Mouse (Mus musculus): ENCODE results near the gene Dusp16. TPM values are rescaled to one million over a fixed set of nuclear protein-coding genes. Genes with fewer than 3 reads are reported as not detected.
A peak's percentile ranks its signal among the peaks of the same experiment; 100 is the strongest.
"Not testable (repeated sequence)": the region's sequence is repeated elsewhere in the genome, so short reads cannot be mapped to it uniquely, and the experiment has no call there.

The Dusp16 gene
- polyA plus RNA-seq, 1 experiment from 2014 or later = 5.3 TPM

DNA sequence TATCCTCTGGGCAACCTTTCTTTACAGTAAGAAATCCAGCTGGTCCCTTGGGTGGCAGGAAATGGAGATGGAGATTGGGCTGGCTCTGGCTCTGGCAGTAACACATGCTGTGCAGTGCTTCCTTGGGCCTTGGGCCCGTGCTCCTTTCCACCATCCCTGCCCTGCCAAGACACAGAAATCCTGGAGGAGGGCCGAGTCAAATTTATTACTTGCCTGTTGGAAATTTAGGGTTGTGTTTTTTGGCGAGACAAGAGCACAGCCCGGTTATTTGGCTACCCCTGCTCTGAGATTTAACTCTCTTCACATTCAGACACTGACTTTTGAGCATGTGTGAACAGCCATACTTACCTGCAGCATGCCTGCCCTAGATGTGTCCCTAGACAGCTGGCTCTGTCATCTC lies 96.3 kb downstream of the Dusp16 start:
- Histone ChIP-seq H3K9ac (replicated peaks) (no peak overlapping the region), H3K36me3 (replicated peaks; ENCODE audit: insufficient read depth, low read length) (no peaks in the 10 kb centered on the region), H3K9me3 (ENCODE audit: low read length) (no peaks in the 10 kb centered on the region), H3K4me2 (ENCODE audit: low read depth, low read length) (no peak overlapping the region), H3K27ac (ENCODE audit: low read depth) (no peak overlapping the region), H3K27me3 (ENCODE audit: insufficient read depth, low read length) (no peaks in the 10 kb centered on the region), H3K4me3 (ENCODE audit: low read depth, low read length) (no peak overlapping the region), H3K4me1 (ENCODE audit: insufficient read depth) (peaks cover 13% of the 10 kb centered on the region)
- 62% methylated on average over 4 of the region's 4 CpGs for WGBS (ENCODE audit: insufficient replicate concordance)
- TF ChIP-seq CTCF (IDR thresholded peaks at IDR 0.05; ENCODE audit: low read depth) = no peak
- no peak for TF ChIP-seq EP300 (IDR thresholded peaks at IDR 0.05; ENCODE audit: low read depth)
- ATAC-seq = no peak
- no peak for DNase-seq

DNA sequence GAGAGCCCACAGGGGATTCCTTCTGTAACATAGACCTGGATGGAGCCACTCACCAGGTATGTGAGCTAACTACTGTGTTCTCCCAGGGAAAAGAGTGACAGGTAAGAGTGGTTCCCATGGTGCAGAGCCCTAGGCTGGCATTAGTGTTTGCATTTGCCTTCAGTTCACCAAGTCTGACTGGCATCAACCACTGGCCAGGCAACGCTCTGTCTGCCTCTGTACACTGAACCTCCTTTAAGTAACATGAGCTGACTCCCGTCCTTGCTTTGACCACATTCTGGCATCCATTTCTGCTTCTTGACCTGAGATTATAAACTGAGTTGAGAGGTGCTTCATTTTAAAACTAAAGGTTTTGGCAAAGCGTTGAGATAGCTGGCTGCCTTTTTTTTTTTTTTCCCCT lies 96.8 kb downstream of the Dusp16 start:
- Histone ChIP-seq H3K36me3 (replicated peaks; ENCODE audit: insufficient read depth, low read length) (no peaks in the 10 kb centered on the region), H3K9me3 (ENCODE audit: low read length) (no peaks in the 10 kb centered on the region), H3K27me3 (ENCODE audit: insufficient read depth, low read length) (no peaks in the 10 kb centered on the region), H3K27ac (ENCODE audit: low read depth) (no peak overlapping the region), H3K4me2 (ENCODE audit: low read depth, low read length) (no peak overlapping the region), H3K4me3 (ENCODE audit: low read depth, low read length) (no peak overlapping the region), H3K4me1 (ENCODE audit: insufficient read depth) (peaks cover 11% of the 10 kb centered on the region), H3K9ac (replicated peaks) (no peak overlapping the region)
- TF ChIP-seq CTCF (IDR thresholded peaks at IDR 0.05; ENCODE audit: low read depth) (no peak), EP300 (IDR thresholded peaks at IDR 0.05; ENCODE audit: low read depth) (no peak)
- DNase-seq (no peak), ATAC-seq (no peak)
- WGBS (ENCODE audit: insufficient replicate concordance) = 76% methylated on average over 3 of the region's 3 CpGs

DNA sequence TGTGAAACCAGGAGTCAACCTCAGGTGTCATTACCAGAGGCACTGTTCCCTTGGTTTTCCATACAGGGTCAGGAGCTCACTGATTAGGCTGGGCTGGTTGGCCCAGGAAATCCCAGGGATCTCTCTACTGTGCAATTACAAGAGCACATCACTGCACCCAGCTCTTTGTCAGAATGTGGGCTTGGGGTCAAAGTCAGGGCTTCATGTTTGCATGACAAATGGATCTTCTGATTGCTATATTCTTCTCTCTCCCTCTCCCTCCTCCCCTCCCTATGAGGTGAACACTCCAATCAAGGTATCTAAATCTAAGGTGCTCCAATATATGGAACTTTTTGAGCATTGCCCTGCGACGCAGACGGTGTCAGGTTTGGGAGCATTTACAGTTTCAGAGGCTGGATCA lies 97.4 kb downstream of the Dusp16 start:
- DNase-seq = no peak
- 92% methylated on average over 3 of the region's 3 CpGs for WGBS (ENCODE audit: insufficient replicate concordance)
- Histone ChIP-seq H3K9me3 (ENCODE audit: low read length) (no peaks in the 10 kb centered on the region), H3K9ac (replicated peaks) (no peak overlapping the region), H3K4me3 (ENCODE audit: low read depth, low read length) (no peak overlapping the region), H3K4me2 (ENCODE audit: low read depth, low read length) (no peak overlapping the region), H3K27me3 (ENCODE audit: insufficient read depth, low read length) (no peaks in the 10 kb centered on the region), H3K4me1 (ENCODE audit: insufficient read depth) (peaks cover 4% of the 10 kb centered on the region), H3K36me3 (replicated peaks; ENCODE audit: insufficient read depth, low read length) (no peaks in the 10 kb centered on the region), H3K27ac (ENCODE audit: low read depth) (no peak overlapping the region)
- TF ChIP-seq CTCF (IDR thresholded peaks at IDR 0.05; ENCODE audit: low read depth) = no peak
- no peak for TF ChIP-seq EP300 (IDR thresholded peaks at IDR 0.05; ENCODE audit: low read depth)
- peak; percentile 71 for ATAC-seq

DNA sequence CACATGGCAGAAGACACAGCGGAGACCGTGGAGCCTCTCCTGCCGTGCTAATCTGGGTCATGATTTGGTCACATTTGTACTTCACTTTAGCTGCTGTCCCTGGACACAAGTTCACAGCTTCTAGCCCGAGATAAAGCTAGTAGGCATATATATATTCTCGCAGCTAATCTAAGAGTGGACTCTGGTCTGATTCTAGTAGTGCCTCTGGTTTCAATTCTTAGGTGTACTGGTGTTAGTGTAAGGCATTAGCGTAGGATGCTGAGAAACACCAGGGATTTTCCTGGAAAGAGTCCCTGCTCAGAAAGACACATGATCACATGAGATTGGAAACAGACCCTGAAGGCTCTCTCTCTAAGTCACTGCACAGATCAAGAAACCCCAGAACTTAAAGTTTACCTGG lies 97.9 kb downstream of the Dusp16 start:
- H3K36me3 ChIP-seq (replicated peaks; ENCODE audit: insufficient read depth, low read length) = no peaks in the 10 kb centered on the region

DNA sequence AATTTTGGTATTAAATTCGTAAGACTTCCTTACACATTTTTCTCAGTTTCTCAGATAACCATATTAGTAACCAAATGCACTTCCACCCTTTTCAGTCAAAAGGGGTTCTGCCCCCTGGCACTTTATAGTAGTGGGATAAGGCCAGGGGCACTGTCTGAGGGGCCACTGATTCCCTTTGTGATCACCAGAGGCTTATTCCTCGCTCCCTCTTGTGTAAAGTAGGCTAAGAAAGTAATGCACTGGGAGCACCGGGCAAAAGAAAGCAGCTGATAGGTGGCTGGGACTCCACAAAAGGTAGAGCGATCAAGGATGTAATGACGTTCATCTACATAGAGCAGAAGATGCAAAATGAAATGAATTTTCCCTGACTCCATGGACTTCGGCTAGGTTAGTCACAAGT lies 106.9 kb downstream of the Dusp16 start:
- no peaks in the 10 kb centered on the region for H3K4me1 ChIP-seq (ENCODE audit: insufficient read depth)
- H3K36me3 ChIP-seq (replicated peaks; ENCODE audit: insufficient read depth, low read length) = no peaks in the 10 kb centered on the region
- DNase-seq = no peak
- no peak overlapping the region for H3K4me3 ChIP-seq (ENCODE audit: low read depth, low read length)
- WGBS (ENCODE audit: insufficient replicate concordance) = 83% methylated on average over 6 of the region's 6 CpGs
- no peak for ATAC-seq
- no peak overlapping the region for H3K27ac ChIP-seq (ENCODE audit: low read depth)
- no peak for TF ChIP-seq EP300 (IDR thresholded peaks at IDR 0.05; ENCODE audit: low read depth)
- no peak for TF ChIP-seq CTCF (IDR thresholded peaks at IDR 0.05; ENCODE audit: low read depth)
- no peaks in the 10 kb centered on the region for H3K27me3 ChIP-seq (ENCODE audit: insufficient read depth, low read length)
- no peak overlapping the region for H3K9ac ChIP-seq (replicated peaks)
- H3K9me3 ChIP-seq (ENCODE audit: low read length) = no peaks in the 10 kb centered on the region
- H3K4me2 ChIP-seq (ENCODE audit: low read depth, low read length) = no peak overlapping the region

More for the DNA sequence above, 97.9 kb downstream of the Dusp16 start:
- 82% methylated on average over 6 of the region's 6 CpGs for WGBS (ENCODE audit: insufficient replicate concordance)
- Histone ChIP-seq H3K4me3 (ENCODE audit: low read depth, low read length) (no peak overlapping the region), H3K9me3 (ENCODE audit: low read length) (no peaks in the 10 kb centered on the region), H3K9ac (replicated peaks) (no peak overlapping the region), H3K27me3 (ENCODE audit: insufficient read depth, low read length) (no peaks in the 10 kb centered on the region), H3K27ac (ENCODE audit: low read depth) (no peak overlapping the region), H3K4me1 (ENCODE audit: insufficient read depth) (no peaks in the 10 kb centered on the region; the same call in 1 of the 2 replicates), H3K4me2 (ENCODE audit: low read depth, low read length) (no peak overlapping the region)
- TF ChIP-seq CTCF (IDR thresholded peaks at IDR 0.05; ENCODE audit: low read depth) (no peak), EP300 (IDR thresholded peaks at IDR 0.05; ENCODE audit: low read depth) (no peak)
- no peak for DNase-seq
- ATAC-seq = no peak

DNA sequence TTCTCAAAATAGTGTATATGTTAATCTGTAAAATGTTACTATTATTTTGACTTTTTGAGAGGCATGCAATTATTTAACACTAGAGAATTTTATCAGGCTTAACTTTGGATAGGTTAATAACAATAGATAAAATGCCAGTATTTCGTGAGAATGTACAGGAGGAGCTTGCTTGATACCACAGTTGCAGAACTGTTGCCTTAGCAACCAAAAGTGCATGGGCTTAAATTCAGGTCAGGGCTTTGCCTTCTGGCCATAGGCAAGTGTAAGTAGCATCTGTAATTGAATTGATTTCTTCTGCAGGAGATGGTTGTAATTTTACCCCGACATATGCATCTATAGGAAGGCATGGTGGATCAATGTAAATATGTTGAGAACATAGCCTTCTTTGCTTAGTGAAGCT lies 107.4 kb downstream of the Dusp16 start:
- no peak overlapping the region for H3K4me3 ChIP-seq (ENCODE audit: low read depth, low read length)
- H3K36me3 ChIP-seq (replicated peaks; ENCODE audit: insufficient read depth, low read length) = no peaks in the 10 kb centered on the region
- WGBS (ENCODE audit: insufficient replicate concordance) = 69% methylated on average over 2 of the region's 2 CpGs
- H3K27me3 ChIP-seq (ENCODE audit: insufficient read depth, low read length) = no peaks in the 10 kb centered on the region
- ATAC-seq (no peak), DNase-seq (no peak)
- no peak for TF ChIP-seq CTCF (IDR thresholded peaks at IDR 0.05; ENCODE audit: low read depth)
- TF ChIP-seq EP300 (IDR thresholded peaks at IDR 0.05; ENCODE audit: low read depth) = no peak
- H3K4me1 ChIP-seq (ENCODE audit: insufficient read depth) = no peaks in the 10 kb centered on the region
- H3K9me3 ChIP-seq (ENCODE audit: low read length) = no peaks in the 10 kb centered on the region
- no peak overlapping the region for H3K9ac ChIP-seq (replicated peaks)
- no peak overlapping the region for H3K27ac ChIP-seq (ENCODE audit: low read depth)
- no peak overlapping the region for H3K4me2 ChIP-seq (ENCODE audit: low read depth, low read length)

DNA sequence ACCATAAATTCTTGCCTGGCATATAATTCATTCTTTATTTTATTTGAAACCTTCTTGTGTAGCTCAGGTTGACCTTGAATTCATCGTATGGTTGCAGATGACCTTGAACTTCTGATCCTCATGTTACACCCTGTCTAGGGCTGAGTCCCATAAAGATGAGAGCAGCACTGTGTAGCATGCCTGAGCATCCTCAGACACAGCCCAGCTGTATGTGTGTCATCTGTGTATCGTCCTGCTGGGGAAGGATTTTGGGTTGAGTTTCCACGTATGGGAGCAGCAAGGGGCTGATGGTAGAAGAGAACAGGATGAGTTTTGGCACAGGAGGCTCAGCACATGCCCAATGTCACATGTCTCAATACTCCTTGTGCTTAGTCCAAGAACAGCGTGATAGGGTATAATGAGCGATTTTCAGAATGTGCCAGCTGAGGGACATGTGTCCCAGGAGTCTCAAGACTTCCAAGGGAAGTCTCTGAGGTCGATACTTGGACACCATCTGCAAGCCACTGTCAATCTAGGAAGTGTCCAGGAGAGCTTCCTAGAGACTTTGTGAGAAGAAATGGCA lies 108.0 kb downstream of the Dusp16 start:
- Histone ChIP-seq H3K27me3 (ENCODE audit: insufficient read depth, low read length) (no peaks in the 10 kb centered on the region), H3K4me1 (ENCODE audit: insufficient read depth) (no peaks in the 10 kb centered on the region), H3K4me3 (ENCODE audit: low read depth, low read length) (no peak overlapping the region), H3K36me3 (replicated peaks; ENCODE audit: insufficient read depth, low read length) (no peaks in the 10 kb centered on the region), H3K4me2 (ENCODE audit: low read depth, low read length) (no peak overlapping the region), H3K27ac (ENCODE audit: low read depth) (no peak overlapping the region), H3K9me3 (ENCODE audit: low read length) (no peaks in the 10 kb centered on the region), H3K9ac (replicated peaks) (no peak overlapping the region)
- DNase-seq (no peak), ATAC-seq (no peak)
- TF ChIP-seq EP300 (IDR thresholded peaks at IDR 0.05; ENCODE audit: low read depth) (no peak), CTCF (IDR thresholded peaks at IDR 0.05; ENCODE audit: low read depth) (no peak)
- 81% methylated on average over 6 of the region's 6 CpGs for WGBS (ENCODE audit: insufficient replicate concordance)

DNA sequence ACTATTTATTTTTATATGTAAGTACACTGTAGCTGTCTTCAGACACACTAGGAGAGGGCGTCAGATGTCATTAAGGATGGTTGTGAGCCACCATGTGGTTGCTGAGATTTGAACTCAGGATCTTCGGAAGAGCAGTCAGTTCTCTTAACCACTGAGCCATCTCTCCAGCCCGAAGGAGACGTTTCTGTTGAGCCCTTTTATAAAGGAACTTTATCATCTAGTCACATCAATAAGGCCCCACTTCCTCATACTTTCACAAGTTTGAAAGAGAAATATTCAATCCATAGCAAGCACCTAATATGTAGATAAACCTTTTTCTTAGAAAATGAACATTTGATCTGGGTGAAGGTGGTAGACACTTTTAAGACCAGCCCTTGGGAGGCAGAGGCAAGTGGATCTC lies 113.1 kb downstream of the Dusp16 start:
- H3K27ac ChIP-seq (ENCODE audit: low read depth); DNase-seq; H3K9ac ChIP-seq (replicated peaks); H3K4me1 ChIP-seq (ENCODE audit: insufficient read depth); H3K27me3 ChIP-seq (ENCODE audit: insufficient read depth, low read length); H3K4me3 ChIP-seq (ENCODE audit: low read depth, low read length); H3K9me3 ChIP-seq (ENCODE audit: low read length); ATAC-seq; H3K36me3 ChIP-seq (replicated peaks; ENCODE audit: insufficient read depth, low read length); H3K4me2 ChIP-seq (ENCODE audit: low read depth, low read length): not testable (repeated sequence)
- WGBS (ENCODE audit: insufficient replicate concordance) = 65% methylated on average over 4 of the region's 4 CpGs

Measured in liver, postnatal 0 days (tissue).